Mouse (Mus musculus) hindbrain, embryonic 13.5 days (tissue): ENCODE data around the gene Phldb3. TPM values are rescaled to one million over a fixed set of nuclear protein-coding genes. Genes with fewer than 3 reads are reported as not detected.

Experiments
- ATAC-seq: fragments of 200-750 bp; cut with Nextera tagmentation; 2 replicates; pipeline ENCODE4 v1.8.0; 2017; ENCODE audit warnings: moderate TSS enrichment; ENCODE audit not compliant: low FRiP score
- H3K27ac ChIP-seq: fragments of 300-500 bp; sonication (generic); 2 replicates; pipeline ENCODE4 v1.5.1; 2015; ENCODE audit warnings: inconsistent platforms, mild to moderate bottlenecking, moderate library complexity
- H3K27me3 ChIP-seq: fragments of 300-500 bp; sonication (generic); 2 replicates; pipeline ENCODE4 v1.6.1; 2015; ENCODE audit warnings: mild to moderate bottlenecking, inconsistent platforms
- H3K36me3 ChIP-seq: fragments of 300-500 bp; sonication (generic); 2 replicates; pipeline ENCODE4 v1.6.1; 2015; ENCODE audit warnings: mild to moderate bottlenecking, inconsistent platforms
- H3K4me1 ChIP-seq: fragments of 300-500 bp; sonication (generic); replicated peaks from 2 replicates; pipeline ENCODE4 v1.6.1; 2015; ENCODE audit warnings: inconsistent platforms
- H3K4me2 ChIP-seq: fragments of 300-500 bp; sonication (generic); 2 replicates; pipeline ENCODE4 v1.6.1; 2015; ENCODE audit warnings: inconsistent platforms, mild to moderate bottlenecking, moderate library complexity
- H3K4me3 ChIP-seq: fragments of 300-500 bp; sonication (generic); 2 replicates; pipeline ENCODE4 v1.5.1; 2015; ENCODE audit warnings: mild to moderate bottlenecking, inconsistent platforms
- H3K9ac ChIP-seq: fragments of 300-500 bp; sonication (generic); 2 replicates; pipeline ENCODE4 v1.6.1; 2015; ENCODE audit warnings: mild to moderate bottlenecking, inconsistent platforms
- H3K9me3 ChIP-seq: fragments of 300-500 bp; sonication (generic); 2 replicates; pipeline ENCODE4 v1.6.1; 2016; ENCODE audit warnings: inconsistent platforms
- WGBS: fragments of 180-500 bp; shearing (Covaris S2); methylation state at CpG from one replicate; pipeline ENCODE4 v1.1.7; 2015; 5-methylcytosine and 5-hydroxymethylcytosine counted together
- polyA plus RNA-seq: library from polyadenylated mRNA; unstranded; fragments of >200 nt; fragmentation: Nextera tagmentation; extraction: Ambion mirVana; gene quantifications from 2 replicates; pipeline ENCODE4 v1.2.1, GENCODE M21; 2015

Gene Phldb3
- not detected in 2 replicates for polyA plus RNA-seq

- peaks cover 63% of the 10 kb centered on the region for H3K27me3 ChIP-seq
- H3K4me3 ChIP-seq: peak within 1 kb of the TSS; percentile 29
- no peak within 1 kb of the TSS for H3K27ac ChIP-seq
- no peaks in the 10 kb centered on the region; the same call in 1 of the 2 replicates for H3K36me3 ChIP-seq
- WGBS: 4% methylated on average over 23 of the region's 27 CpGs
- H3K9ac ChIP-seq: peak within 1 kb of the TSS; percentile 43; the same call in 1 of the 2 replicates
- no peak for ATAC-seq
- H3K9me3 ChIP-seq: no peaks in the 10 kb centered on the region
- H3K4me2 ChIP-seq: peak within 1 kb of the TSS; percentile 47
- H3K4me1 ChIP-seq: peaks cover 27% of the 10 kb centered on the region
Measured at GRCm38 (mm10) chr7:24610144-24610878, at the start of gene Phldb3. TSS of gene Phldb3 (plus strand) at chr7:24610763.

- H3K9me3 ChIP-seq: no peaks in the 10 kb centered on the region
- no peak overlapping the region for H3K4me3 ChIP-seq
- H3K27me3 ChIP-seq: no peaks in the 10 kb centered on the region
- H3K9ac ChIP-seq: no peak overlapping the region
- WGBS: 94% methylated on average over 4 of the region's 4 CpGs
- no peak overlapping the region for H3K4me2 ChIP-seq
- no peak for ATAC-seq
- H3K4me1 ChIP-seq: no peaks in the 10 kb centered on the region
- no peak overlapping the region for H3K27ac ChIP-seq
- H3K36me3 ChIP-seq: peaks cover 44% of the 10 kb centered on the region
Measured at GRCm38 (mm10) chr7:24561450-24561849, 49.1 kb upstream of the Phldb3 start.

- no peak overlapping the region for H3K4me2 ChIP-seq
- H3K9ac ChIP-seq: no peak overlapping the region
- no peaks in the 10 kb centered on the region for H3K4me1 ChIP-seq
- no peaks in the 10 kb centered on the region for H3K27me3 ChIP-seq
- H3K4me3 ChIP-seq: no peak overlapping the region
- WGBS: 87% methylated on average over 8 of the region's 8 CpGs
- no peak for ATAC-seq
- peaks cover 59% of the 10 kb centered on the region for H3K36me3 ChIP-seq
- no peaks in the 10 kb centered on the region for H3K9me3 ChIP-seq
- H3K27ac ChIP-seq: no peak overlapping the region
Measured at GRCm38 (mm10) chr7:24563191-24563836, 47.2 kb upstream of the Phldb3 start.

GRCm38 (mm10) chr7:24563837-24564206 is 46.7 kb upstream of the Phldb3 start:
- Histone ChIP-seq H3K27me3 (no peaks in the 10 kb centered on the region), H3K4me1 (no peaks in the 10 kb centered on the region), H3K9me3 (no peaks in the 10 kb centered on the region), H3K4me3 (no peak overlapping the region), H3K4me2 (no peak overlapping the region), H3K9ac (no peak overlapping the region), H3K36me3 (peaks cover 64% of the 10 kb centered on the region), H3K27ac (no peak overlapping the region)
- 90% methylated on average over 4 of the region's 4 CpGs for WGBS
- ATAC-seq: no peak

GRCm38 (mm10) chr7:24564607-24565265 is 45.8 kb upstream of the Phldb3 start:
- whole genome bisulfite sequencing: 68% methylated on average over 6 of the region's 6 CpGs
- no peaks in the 10 kb centered on the region for H3K4me1 ChIP-seq
- peaks cover 62% of the 10 kb centered on the region for H3K36me3 ChIP-seq
- H3K27me3 ChIP-seq: no peaks in the 10 kb centered on the region
- peak; percentile 65; the same call in 1 of the 2 replicates for ATAC-seq
- H3K27ac ChIP-seq: no peak overlapping the region
- H3K9me3 ChIP-seq: no peaks in the 10 kb centered on the region
- no peak overlapping the region for H3K9ac ChIP-seq
- no peak overlapping the region for H3K4me2 ChIP-seq
- no peak overlapping the region for H3K4me3 ChIP-seq

- peaks cover 64% of the 10 kb centered on the region for H3K36me3 ChIP-seq
- H3K4me3 ChIP-seq: no peak overlapping the region
- no peak overlapping the region for H3K9ac ChIP-seq
- ATAC-seq: no peak
- H3K27me3 ChIP-seq: no peaks in the 10 kb centered on the region
- 97% methylated on average over 11 of the region's 11 CpGs for WGBS
- no peaks in the 10 kb centered on the region for H3K4me1 ChIP-seq
- H3K27ac ChIP-seq: no peak overlapping the region
- no peak overlapping the region for H3K4me2 ChIP-seq
- H3K9me3 ChIP-seq: no peaks in the 10 kb centered on the region
Measured at GRCm38 (mm10) chr7:24565627-24566026, 44.9 kb upstream of the Phldb3 start.

GRCm38 (mm10) chr7:24566206-24566605 is 44.4 kb upstream of the Phldb3 start:
- Histone ChIP-seq H3K4me2 (no peak overlapping the region), H3K9ac (no peak overlapping the region), H3K36me3 (peaks cover 64% of the 10 kb centered on the region), H3K9me3 (no peaks in the 10 kb centered on the region), H3K4me3 (no peak overlapping the region), H3K27me3 (no peaks in the 10 kb centered on the region), H3K27ac (no peak overlapping the region), H3K4me1 (no peaks in the 10 kb centered on the region)
- no peak for ATAC-seq
- WGBS: 90% methylated on average over 9 of the region's 9 CpGs

GRCm38 (mm10) chr7:24568512-24568911 is 42.1 kb upstream of the Phldb3 start:
- H3K27ac ChIP-seq: no peak overlapping the region
- H3K4me3 ChIP-seq: no peak overlapping the region
- WGBS: 89% methylated on average over 4 of the region's 4 CpGs
- no peak overlapping the region for H3K9ac ChIP-seq
- H3K9me3 ChIP-seq: no peaks in the 10 kb centered on the region
- peaks cover 62% of the 10 kb centered on the region for H3K36me3 ChIP-seq
- no peak for ATAC-seq
- no peaks in the 10 kb centered on the region for H3K27me3 ChIP-seq
- no peak overlapping the region for H3K4me2 ChIP-seq
- no peaks in the 10 kb centered on the region for H3K4me1 ChIP-seq

- Histone ChIP-seq H3K4me3 (no peak overlapping the region), H3K4me2 (no peak overlapping the region), H3K9me3 (no peaks in the 10 kb centered on the region), H3K4me1 (no peaks in the 10 kb centered on the region), H3K36me3 (peaks cover 52% of the 10 kb centered on the region), H3K27me3 (no peaks in the 10 kb centered on the region), H3K9ac (peak overlapping the region; percentile 43; the same call in 1 of the 2 replicates), H3K27ac (no peak overlapping the region)
- 87% methylated on average over 4 of the region's 4 CpGs for WGBS
- ATAC-seq: no peak
Measured at GRCm38 (mm10) chr7:24571071-24571470, 39.5 kb upstream of the Phldb3 start.

GRCm38 (mm10) chr7:24572455-24572854 is 38.1 kb upstream of the Phldb3 start:
- WGBS: 57% methylated on average over 5 of the region's 5 CpGs
- peaks cover 38% of the 10 kb centered on the region for H3K36me3 ChIP-seq
- no peak for ATAC-seq

GRCm38 (mm10) chr7:24574224-24574796 is 36.3 kb upstream of the Phldb3 start:
- H3K36me3 ChIP-seq: peaks cover 24% of the 10 kb centered on the region
- no peak overlapping the region for H3K27ac ChIP-seq
- H3K9me3 ChIP-seq: no peaks in the 10 kb centered on the region
- no peak overlapping the region for H3K4me3 ChIP-seq
- 63% methylated on average over 12 of the region's 12 CpGs for WGBS
- no peak for ATAC-seq
- no peak overlapping the region for H3K4me2 ChIP-seq
- H3K9ac ChIP-seq: 0 out of 2 replicates have a peak overlapping the region, but pooled peaks have one; percentile 10
- H3K4me1 ChIP-seq: no peaks in the 10 kb centered on the region
- no peaks in the 10 kb centered on the region for H3K27me3 ChIP-seq

More at GRCm38 (mm10) chr7:24572455-24572854, 38.1 kb upstream of the Phldb3 start:
- H3K9me3 ChIP-seq: no peaks in the 10 kb centered on the region
- H3K27ac ChIP-seq: no peak overlapping the region
- no peaks in the 10 kb centered on the region for H3K4me1 ChIP-seq
- no peak overlapping the region for H3K9ac ChIP-seq
- H3K27me3 ChIP-seq: no peaks in the 10 kb centered on the region
- no peak overlapping the region for H3K4me3 ChIP-seq
- H3K4me2 ChIP-seq: no peak overlapping the region

- H3K4me1 ChIP-seq: no peaks in the 10 kb centered on the region
- no peak overlapping the region for H3K4me3 ChIP-seq
- WGBS: 94% methylated on average over 10 of the region's 10 CpGs
- no peaks in the 10 kb centered on the region; the same call in 1 of the 2 replicates for H3K36me3 ChIP-seq
- H3K4me2 ChIP-seq: no peak overlapping the region
- no peak for ATAC-seq
- H3K27me3 ChIP-seq: no peaks in the 10 kb centered on the region
- H3K27ac ChIP-seq: no peak overlapping the region
- no peak overlapping the region for H3K9ac ChIP-seq
- no peaks in the 10 kb centered on the region for H3K9me3 ChIP-seq
Measured at GRCm38 (mm10) chr7:24577811-24578210, 32.8 kb upstream of the Phldb3 start.
